Mouse (Mus musculus): ENCODE data around the gene Gga1.

Gga1 gene

GRCm38 (mm10) chr15:78876991-78877809, at the start of gene Gga1:
Gga1 (plus strand) TSS chr15:78877190.
- ATAC-seq (ENCODE audit: insufficient number of reproducible peaks, low FRiP score, low TSS enrichment), result peak; percentile 84

GRCm38 (mm10) chr15:78828315-78828714, 48.7 kb upstream of the Gga1 start:
- no peak for ATAC-seq (ENCODE audit: insufficient number of reproducible peaks, low FRiP score, low TSS enrichment)

- no peak for ATAC-seq (ENCODE audit: insufficient number of reproducible peaks, low FRiP score, low TSS enrichment)
These were observed 47.4 kb upstream of the Gga1 start for GRCm38 (mm10) chr15:78829636-78830035.

- ATAC-seq (ENCODE audit: insufficient number of reproducible peaks, low FRiP score, low TSS enrichment), result no peak
These were observed 46.0 kb upstream of the Gga1 start for GRCm38 (mm10) chr15:78830742-78831719.

- ATAC-seq (ENCODE audit: insufficient number of reproducible peaks, low FRiP score, low TSS enrichment), result 0 out of 2 replicates have a peak, but pooled peaks have one; percentile 7
These were observed 45.0 kb upstream of the Gga1 start for GRCm38 (mm10) chr15:78831720-78832657.

- peak; percentile 43; the same call in 1 of the 2 replicates for ATAC-seq (ENCODE audit: insufficient number of reproducible peaks, low FRiP score, low TSS enrichment)
These were observed 44.3 kb upstream of the Gga1 start for GRCm38 (mm10) chr15:78832701-78833123.

- no peak for ATAC-seq (ENCODE audit: insufficient number of reproducible peaks, low FRiP score, low TSS enrichment)
These were observed 43.4 kb upstream of the Gga1 start for GRCm38 (mm10) chr15:78833582-78833981.

- ATAC-seq (ENCODE audit: insufficient number of reproducible peaks, low FRiP score, low TSS enrichment), result no peak
These were observed 42.6 kb upstream of the Gga1 start for GRCm38 (mm10) chr15:78834233-78835005.

- ATAC-seq (ENCODE audit: insufficient number of reproducible peaks, low FRiP score, low TSS enrichment), result no peak
These were observed 41.5 kb upstream of the Gga1 start for GRCm38 (mm10) chr15:78835200-78836085.

GRCm38 (mm10) chr15:78836086-78836621, 40.8 kb upstream of the Gga1 start:
- ATAC-seq (ENCODE audit: insufficient number of reproducible peaks, low FRiP score, low TSS enrichment), result no peak

- no peak for ATAC-seq (ENCODE audit: insufficient number of reproducible peaks, low FRiP score, low TSS enrichment)
These were observed 37.2 kb upstream of the Gga1 start for GRCm38 (mm10) chr15:78839744-78840143.

GRCm38 (mm10) chr15:78840241-78840640, 36.7 kb upstream of the Gga1 start:
- ATAC-seq (ENCODE audit: insufficient number of reproducible peaks, low FRiP score, low TSS enrichment), result no peak

GRCm38 (mm10) chr15:78840751-78841150, 36.2 kb upstream of the Gga1 start:
- no peak for ATAC-seq (ENCODE audit: insufficient number of reproducible peaks, low FRiP score, low TSS enrichment)

GRCm38 (mm10) chr15:78841161-78841790, 35.7 kb upstream of the Gga1 start:
- no peak for ATAC-seq (ENCODE audit: insufficient number of reproducible peaks, low FRiP score, low TSS enrichment)

GRCm38 (mm10) chr15:78842371-78843163, 34.4 kb upstream of the Gga1 start, which contains the start of gene Cdc42ep1:
Cdc42ep1 (plus strand) TSS chr15:78842624.
- no peak for ATAC-seq (ENCODE audit: insufficient number of reproducible peaks, low FRiP score, low TSS enrichment)

GRCm38 (mm10) chr15:78843581-78844469, 33.2 kb upstream of the Gga1 start:
- ATAC-seq (ENCODE audit: insufficient number of reproducible peaks, low FRiP score, low TSS enrichment), result no peak

Measured in cerebellum, adult (tissue).